Mouse (Mus musculus): Measurements from ENCODE around the gene Gm9857. TPM values are rescaled to one million over a fixed set of nuclear protein-coding genes. Genes with fewer than 3 reads are reported as not detected.

Gm9857 gene
- polyA plus RNA-seq, 1 experiment: not detected

DNA sequence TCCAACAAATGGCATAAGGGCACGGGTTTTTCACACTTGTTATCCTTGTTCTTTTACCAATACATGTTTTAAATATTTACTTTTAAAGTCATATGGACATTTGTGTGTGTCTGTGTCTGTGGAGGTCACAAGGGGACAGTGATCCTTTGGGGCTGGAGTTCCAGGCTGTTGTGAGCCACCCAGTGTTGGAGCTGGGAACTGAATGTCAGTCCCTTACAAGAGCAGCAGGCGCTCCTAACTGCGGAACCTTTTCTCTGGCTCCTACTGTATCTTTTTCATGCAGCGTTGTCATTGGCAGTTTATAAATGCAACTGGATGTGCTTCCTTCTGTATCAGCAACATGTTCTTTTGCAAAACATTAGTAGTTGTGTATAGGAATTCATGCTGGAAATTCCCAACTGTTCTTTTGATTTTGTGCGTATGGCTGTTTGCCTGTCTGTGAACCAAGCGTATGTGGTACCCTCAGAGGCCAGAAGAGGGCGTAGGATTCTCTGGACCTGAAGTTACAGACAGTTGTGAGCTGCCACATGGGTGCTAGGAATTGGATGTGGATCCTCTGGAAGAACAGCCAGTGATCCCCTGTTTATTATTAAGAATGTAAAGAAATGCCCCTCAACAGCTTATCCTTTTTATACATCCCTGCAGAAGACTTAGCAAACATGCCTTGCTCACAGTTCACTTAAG, 24.3 kb upstream of the Gm9857 start:
- DNase-seq: no peak
- no peak overlapping the region for H3K4me3 ChIP-seq (replicated peaks; ENCODE audit: extremely low read depth, low read depth, low read length)
- no peaks in the 10 kb centered on the region for H3K4me1 ChIP-seq (ENCODE audit: control insufficient read depth, insufficient read depth, low read length)
- TF ChIP-seq POLR2A (IDR thresholded peaks at IDR 0.05; ENCODE audit: borderline replicate concordance, extremely low read depth, low read depth, low read length) (no peak), CTCF (IDR thresholded peaks at IDR 0.05; ENCODE audit: insufficient read depth, low read length) (0 out of 2 replicates have a peak, but pooled peaks have one; percentile 10)
- WGBS: 81% methylated on average over 7 of the region's 7 CpGs

DNA sequence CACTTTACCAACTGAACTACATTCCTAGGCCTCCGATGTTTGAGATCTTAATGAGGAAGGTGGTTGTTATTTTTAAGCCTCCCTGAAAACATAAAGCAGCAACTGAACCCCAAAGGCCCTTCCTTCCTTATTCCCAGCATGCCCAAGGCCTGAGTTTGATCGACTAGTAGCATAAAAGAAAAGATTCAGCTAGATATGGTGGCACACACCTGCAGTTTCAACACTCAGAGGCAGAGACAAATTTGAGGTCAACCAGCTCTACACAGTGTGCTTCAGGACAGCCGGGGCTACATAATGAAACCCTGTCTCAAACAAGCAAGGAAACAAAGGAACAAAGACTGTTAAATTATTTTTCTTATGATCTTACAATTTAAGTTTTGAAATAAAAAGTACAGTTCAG, 23.5 kb upstream of the Gm9857 start:
- WGBS: 69% methylated on average over 3 of the region's 3 CpGs
- DNase-seq: no peak

DNA sequence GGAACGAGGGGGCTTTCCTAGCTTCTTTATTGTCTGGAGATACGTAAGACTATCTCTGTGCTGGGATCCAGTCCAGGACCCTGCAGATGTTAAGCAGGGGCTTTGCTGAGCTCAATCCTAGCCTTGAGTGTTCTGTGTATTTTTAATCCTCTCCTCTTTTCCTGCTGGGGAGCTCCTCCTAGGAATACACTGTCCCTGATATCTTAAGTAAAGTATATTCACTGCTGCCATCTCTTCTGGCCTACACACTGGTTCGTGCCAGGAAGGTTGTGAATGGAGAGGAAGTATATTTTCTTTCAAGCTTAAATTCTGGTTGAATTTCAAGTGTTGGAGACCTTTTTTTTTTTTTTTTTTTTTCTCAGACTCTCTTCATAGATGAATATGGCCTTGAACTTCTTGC, 23.0 kb upstream of the Gm9857 start:
- Histone ChIP-seq H3K4me3 (replicated peaks; ENCODE audit: extremely low read depth, low read depth, low read length) (no peak overlapping the region), H3K4me1 (ENCODE audit: control insufficient read depth, insufficient read depth, low read length) (no peaks in the 10 kb centered on the region)
- DNase-seq: no peak
- WGBS: 86% methylated on average over 3 of the region's 3 CpGs
- TF ChIP-seq POLR2A (IDR thresholded peaks at IDR 0.05; ENCODE audit: borderline replicate concordance, extremely low read depth, low read depth, low read length) (no peak), CTCF (IDR thresholded peaks at IDR 0.05; ENCODE audit: insufficient read depth, low read length) (no peak)

More for the DNA sequence above, 23.5 kb upstream of the Gm9857 start:
- no peaks in the 10 kb centered on the region for H3K4me1 ChIP-seq (ENCODE audit: control insufficient read depth, insufficient read depth, low read length)
- TF ChIP-seq POLR2A (IDR thresholded peaks at IDR 0.05; ENCODE audit: borderline replicate concordance, extremely low read depth, low read depth, low read length) (no peak), CTCF (IDR thresholded peaks at IDR 0.05; ENCODE audit: insufficient read depth, low read length) (no peak)
- H3K4me3 ChIP-seq (replicated peaks; ENCODE audit: extremely low read depth, low read depth, low read length): no peak overlapping the region

DNA sequence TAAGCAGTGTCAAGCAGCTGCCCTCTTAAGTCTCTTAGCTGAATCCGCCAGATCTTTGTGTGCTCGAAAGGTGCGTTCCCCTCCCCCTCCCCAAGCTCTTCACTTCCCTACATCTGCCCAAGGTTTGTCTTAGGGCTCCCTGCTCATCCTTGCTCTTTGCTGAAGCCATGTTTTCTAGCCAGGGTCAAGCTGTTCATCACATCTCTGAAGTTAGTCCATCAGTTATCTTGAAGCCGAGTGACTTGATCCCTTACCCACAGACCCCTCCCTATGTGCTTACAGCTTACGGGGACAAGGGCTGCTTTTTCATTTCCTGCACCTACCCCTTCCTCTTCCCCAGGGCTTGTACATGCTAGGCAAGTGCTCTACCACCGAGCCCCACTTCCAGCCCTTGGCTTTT, 21.4 kb upstream of the Gm9857 start:
- H3K4me3 ChIP-seq (replicated peaks; ENCODE audit: extremely low read depth, low read depth, low read length): no peak overlapping the region
- TF ChIP-seq CTCF (IDR thresholded peaks at IDR 0.05; ENCODE audit: insufficient read depth, low read length) (no peak), POLR2A (IDR thresholded peaks at IDR 0.05; ENCODE audit: borderline replicate concordance, extremely low read depth, low read depth, low read length) (no peak)
- H3K4me1 ChIP-seq (ENCODE audit: control insufficient read depth, insufficient read depth, low read length): no peaks in the 10 kb centered on the region
- DNase-seq: no peak
- WGBS: 37% methylated on average over 6 of the region's 6 CpGs

- 36% methylated on average over 7 of the region's 7 CpGs for WGBS
- H3K4me1 ChIP-seq (ENCODE audit: control insufficient read depth, insufficient read depth, low read length): no peaks in the 10 kb centered on the region
- TF ChIP-seq POLR2A (IDR thresholded peaks at IDR 0.05; ENCODE audit: borderline replicate concordance, extremely low read depth, low read depth, low read length): no peak
- TF ChIP-seq CTCF (IDR thresholded peaks at IDR 0.05; ENCODE audit: insufficient read depth, low read length): no peak
- no peak overlapping the region for H3K4me3 ChIP-seq (replicated peaks; ENCODE audit: extremely low read depth, low read depth, low read length)
- DNase-seq: peak; percentile 37
Measured at GRCm38 (mm10) chr3:108961226-108961625, 21.0 kb upstream of the Gm9857 start.

GRCm38 (mm10) chr3:108959680-108960295, 19.5 kb upstream of the Gm9857 start:
- 62% methylated on average over 13 of the region's 13 CpGs for WGBS
- no peak for DNase-seq
- no peaks in the 10 kb centered on the region for H3K4me1 ChIP-seq (ENCODE audit: control insufficient read depth, insufficient read depth, low read length)
- H3K4me3 ChIP-seq (replicated peaks; ENCODE audit: extremely low read depth, low read depth, low read length): no peak overlapping the region
- TF ChIP-seq POLR2A (IDR thresholded peaks at IDR 0.05; ENCODE audit: borderline replicate concordance, extremely low read depth, low read depth, low read length): no peak
- no peak for TF ChIP-seq CTCF (IDR thresholded peaks at IDR 0.05; ENCODE audit: insufficient read depth, low read length)

DNA sequence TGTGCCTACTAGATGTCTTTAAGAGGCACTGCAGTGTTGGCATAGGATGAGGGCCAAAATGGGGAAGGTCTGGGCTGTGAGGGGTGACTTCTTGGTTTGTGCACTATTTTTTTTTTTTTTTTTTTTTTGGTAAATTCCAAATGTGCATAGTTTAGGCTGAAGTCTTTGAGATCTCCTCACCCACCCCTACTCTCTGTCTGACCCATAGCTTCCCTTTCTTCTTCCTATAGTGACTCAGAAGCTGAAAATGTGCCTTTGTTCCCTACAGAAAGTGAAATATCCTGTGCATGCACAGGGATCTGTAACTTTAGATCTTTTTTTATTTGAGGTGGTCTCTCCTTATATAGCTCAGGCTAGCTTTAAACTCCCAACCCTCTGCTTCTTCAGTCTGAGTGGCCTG, 17.7 kb upstream of the Gm9857 start:
- no peak for DNase-seq
- no peaks in the 10 kb centered on the region for H3K4me1 ChIP-seq (ENCODE audit: control insufficient read depth, insufficient read depth, low read length)
- H3K4me3 ChIP-seq (replicated peaks; ENCODE audit: extremely low read depth, low read depth, low read length): no peak overlapping the region
- TF ChIP-seq CTCF (IDR thresholded peaks at IDR 0.05; ENCODE audit: insufficient read depth, low read length) (no peak), POLR2A (IDR thresholded peaks at IDR 0.05; ENCODE audit: borderline replicate concordance, extremely low read depth, low read depth, low read length) (no peak)

DNA sequence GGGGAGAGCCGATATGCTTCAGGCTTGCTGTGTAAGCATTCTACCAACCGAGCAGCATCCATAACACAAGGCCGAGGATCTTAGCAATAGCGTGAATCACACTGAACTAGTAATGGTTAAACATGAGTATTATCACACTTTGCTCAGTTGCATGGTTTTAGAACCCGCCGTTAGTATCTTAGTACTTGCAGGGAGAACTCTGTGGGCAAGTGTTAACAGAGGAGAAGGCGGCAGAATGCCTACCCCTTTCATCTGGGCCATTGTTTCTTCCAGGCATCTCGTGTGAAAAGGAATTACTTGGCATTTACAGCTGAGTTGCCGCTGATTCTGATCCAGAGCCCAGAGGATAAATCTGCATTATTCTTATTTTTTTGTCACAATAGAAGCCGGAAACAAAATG, 751 bp upstream of the Gm9857 start:
- WGBS: 86% methylated on average over 10 of the region's 10 CpGs
- DNase-seq: no peak
- Histone ChIP-seq H3K4me3 (replicated peaks; ENCODE audit: extremely low read depth, low read depth, low read length) (no peak overlapping the region), H3K4me1 (ENCODE audit: control insufficient read depth, insufficient read depth, low read length) (no peaks in the 10 kb centered on the region)
- TF ChIP-seq POLR2A (IDR thresholded peaks at IDR 0.05; ENCODE audit: borderline replicate concordance, extremely low read depth, low read depth, low read length) (no peak), CTCF (IDR thresholded peaks at IDR 0.05; ENCODE audit: insufficient read depth, low read length) (no peak)

DNA sequence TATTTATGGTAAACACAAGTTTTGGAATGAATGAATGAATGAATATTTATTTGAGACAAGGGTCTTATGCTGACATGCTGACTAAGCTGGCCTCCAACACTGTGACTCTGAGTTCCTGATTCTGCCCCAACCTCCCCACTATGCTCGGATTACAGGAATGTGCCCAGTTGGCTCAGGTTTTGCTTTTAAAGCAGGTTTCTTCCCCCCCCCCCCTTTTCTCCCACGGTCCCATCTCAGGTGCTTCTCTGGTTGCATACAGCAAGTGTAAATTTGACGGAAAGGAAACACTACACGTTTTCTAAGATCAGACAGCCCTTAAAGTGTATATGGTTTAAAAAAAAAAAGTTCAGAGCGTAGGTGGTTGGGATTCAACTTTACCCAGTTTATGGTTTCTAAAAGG, 672 bp downstream of the Gm9857 start, which contains the start of gene Henmt1:
Henmt1 (plus strand) TSS at position 301 of the 400 bp plus-strand sequence.
- 76% methylated on average over 5 of the region's 5 CpGs for WGBS
- no peak for DNase-seq
- no peaks in the 10 kb centered on the region for H3K4me1 ChIP-seq (ENCODE audit: control insufficient read depth, insufficient read depth, low read length)
- H3K4me3 ChIP-seq (replicated peaks; ENCODE audit: extremely low read depth, low read depth, low read length): peak within 1 kb of the TSS; percentile 1
- TF ChIP-seq POLR2A (IDR thresholded peaks at IDR 0.05; ENCODE audit: borderline replicate concordance, extremely low read depth, low read depth, low read length) (no peak), CTCF (IDR thresholded peaks at IDR 0.05; ENCODE audit: insufficient read depth, low read length) (no peak)

DNA sequence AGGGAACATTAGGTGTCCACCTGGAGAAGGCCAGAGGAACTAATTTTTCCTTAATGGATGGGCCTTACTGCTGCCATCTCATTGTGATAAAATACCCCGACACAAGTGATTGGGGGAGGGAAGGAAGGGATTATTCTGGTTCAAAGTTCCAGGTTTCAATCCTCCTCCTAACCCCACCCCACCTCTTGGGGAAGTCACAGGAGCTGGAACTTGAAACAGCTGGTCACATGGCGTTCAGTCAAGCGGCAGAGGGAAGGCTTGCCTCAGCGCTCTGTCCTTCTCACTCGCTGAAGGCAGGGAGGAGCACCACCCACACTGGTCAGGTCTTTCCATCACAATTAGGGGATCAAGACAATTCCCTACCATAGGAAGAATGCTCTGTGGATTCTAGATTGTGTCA, 1.6 kb downstream of the Gm9857 start:
- 92% methylated on average over 5 of the region's 5 CpGs for WGBS
- Histone ChIP-seq H3K4me3 (replicated peaks; ENCODE audit: extremely low read depth, low read depth, low read length) (no peak overlapping the region), H3K4me1 (ENCODE audit: control insufficient read depth, insufficient read depth, low read length) (no peaks in the 10 kb centered on the region)
- no peak for TF ChIP-seq POLR2A (IDR thresholded peaks at IDR 0.05; ENCODE audit: borderline replicate concordance, extremely low read depth, low read depth, low read length)
- no peak for TF ChIP-seq CTCF (IDR thresholded peaks at IDR 0.05; ENCODE audit: insufficient read depth, low read length)
- DNase-seq: no peak
